Mouse (Mus musculus) lung, postnatal 0 days (tissue): ENCODE results near the gene Slc16a1. TPM values are rescaled to one million over a fixed set of nuclear protein-coding genes. Genes with fewer than 3 reads are reported as not detected.

Source experiments
- ATAC-seq: fragments of 200-750 bp; cut with Nextera tagmentation; 2 replicates; pipeline ENCODE4 v1.8.0; 2017; ENCODE audit warnings: moderate library complexity
- DNase-seq: peaks from one replicate; pipeline ENCODE4 v3.0.0-alpha.2; 2016; ENCODE audit warnings: low spot score
- H3K27ac ChIP-seq: fragments of 300-500 bp; sonication (generic); 2 replicates; pipeline ENCODE4 v1.5.1; 2014; ENCODE audit warnings: antibody characterized with exemption, mild to moderate bottlenecking, low read length, mixed read lengths
- H3K27me3 ChIP-seq: fragments of 300-500 bp; sonication (generic); replicated peaks from 2 replicates; pipeline ENCODE4 v1.6.1; 2014; ENCODE audit warnings: low read length, mixed read lengths; ENCODE audit not compliant: insufficient read depth
- H3K36me3 ChIP-seq: fragments of 300-500 bp; sonication (generic); 2 replicates; pipeline ENCODE4 v1.6.1; 2014; ENCODE audit warnings: low read length, mixed read lengths; ENCODE audit not compliant: insufficient read depth
- H3K4me1 ChIP-seq: fragments of 300-500 bp; sonication (generic); 2 replicates; pipeline ENCODE4 v1.6.1; 2014; ENCODE audit warnings: antibody characterized with exemption, low read depth, low read length, mixed read lengths; ENCODE audit not compliant: insufficient read depth
- H3K4me2 ChIP-seq: fragments of 300-500 bp; sonication (generic); replicated peaks from 2 replicates; pipeline ENCODE4 v1.6.1; 2014; ENCODE audit warnings: low read depth, mild to moderate bottlenecking, low read length, moderate library complexity, mixed read lengths
- H3K4me3 ChIP-seq: fragments of 300-500 bp; sonication (generic); 2 replicates; pipeline ENCODE4 v1.5.1; 2014; ENCODE audit warnings: low read depth, low read length
- H3K9ac ChIP-seq: fragments of 300-500 bp; sonication (generic); replicated peaks from 2 replicates; pipeline ENCODE4 v1.6.1; 2014; ENCODE audit warnings: low read depth, mild to moderate bottlenecking
- H3K9me3 ChIP-seq: fragments of 300-500 bp; sonication (generic); 2 replicates; pipeline ENCODE4 v1.6.1; 2016; ENCODE audit warnings: low read length, mixed read lengths
- CTCF ChIP-seq: IDR thresholded peaks from 2 replicates; pipeline ENCODE4 v1.5.1; 2016; ENCODE audit warnings: antibody characterized with exemption, mild to moderate bottlenecking
- EP300 ChIP-seq: IDR thresholded peaks from 2 replicates; pipeline ENCODE4 v1.6.1; 2016; ENCODE audit warnings: antibody characterized with exemption, mild to moderate bottlenecking, control low read depth
- WGBS: fragments of 180-500 bp; shearing (Covaris S2); extraction: QIAGEN DNeasy Blood & Tissue Kit; methylation state at CpG from one replicate; pipeline ENCODE4 v1.1.7; 2014; 5-methylcytosine and 5-hydroxymethylcytosine counted together
- polyA plus RNA-seq: library from polyadenylated mRNA; unstranded; fragments of >200 nt; fragmentation: Nextera tagmentation; extraction: Ambion mirVana; gene quantifications from 2 replicates; pipeline ENCODE4 v1.2.1, GENCODE M21; 2015

Gene Slc16a1
- polyA plus RNA-seq, 1 experiment from 2014 or later: 17.5 TPM

GRCm38 (mm10) chr3:104636491-104636890, 2.0 kb upstream of the Slc16a1 start:
- Histone ChIP-seq H3K9ac (no peak overlapping the region), H3K27me3 (no peaks in the 10 kb centered on the region), H3K36me3 (no peaks in the 10 kb centered on the region), H3K4me2 (no peak overlapping the region), H3K4me1 (peaks cover 4% of the 10 kb centered on the region; the same call in 1 of the 2 replicates), H3K27ac (no peak overlapping the region), H3K4me3 (no peak overlapping the region), H3K9me3 (no peaks in the 10 kb centered on the region)
- no peak for ATAC-seq
- TF ChIP-seq CTCF: no peak
- TF ChIP-seq EP300: no peak
- 87% methylated on average over 2 of the region's 2 CpGs for WGBS
- DNase-seq: no peak

- peak overlapping the region; percentile 79 for H3K27ac ChIP-seq
- H3K4me2 ChIP-seq: peak overlapping the region; percentile 99
- no peaks in the 10 kb centered on the region for H3K9me3 ChIP-seq
- H3K4me3 ChIP-seq: peak overlapping the region; percentile 66
- ATAC-seq (peak; percentile 25), DNase-seq (peak; percentile 14)
- peaks cover 4% of the 10 kb centered on the region; the same call in 1 of the 2 replicates for H3K4me1 ChIP-seq
- no peaks in the 10 kb centered on the region for H3K36me3 ChIP-seq
- TF ChIP-seq CTCF: no peak
- H3K9ac ChIP-seq: peak overlapping the region; percentile 56
- WGBS: 11% methylated on average over 36 of the region's 38 CpGs
- H3K27me3 ChIP-seq: no peaks in the 10 kb centered on the region
These were observed 753 bp upstream of the Slc16a1 start for GRCm38 (mm10) chr3:104637427-104638402.

- Histone ChIP-seq H3K27me3 (no peaks in the 10 kb centered on the region), H3K9ac (peak overlapping the region; percentile 56), H3K4me2 (peak overlapping the region; percentile 99), H3K4me3 (peak overlapping the region; percentile 66), H3K4me1 (peaks cover 4% of the 10 kb centered on the region; the same call in 1 of the 2 replicates), H3K27ac (peak overlapping the region; percentile 79), H3K9me3 (no peaks in the 10 kb centered on the region), H3K36me3 (no peaks in the 10 kb centered on the region)
- DNase-seq (peak; percentile 84), ATAC-seq (peak; percentile 83)
- 2% methylated on average over 38 of the region's 58 CpGs for WGBS
- TF ChIP-seq EP300 (no peak), CTCF (peak; percentile 21)
These were observed 672 bp downstream of the Slc16a1 start for GRCm38 (mm10) chr3:104638932-104639748.

GRCm38 (mm10) chr3:104639749-104640368, 1.4 kb downstream of the Slc16a1 start:
- no peak for TF ChIP-seq EP300
- TF ChIP-seq CTCF: no peak
- Histone ChIP-seq H3K27me3 (no peaks in the 10 kb centered on the region), H3K4me2 (peak overlapping the region; percentile 99), H3K9ac (no peak overlapping the region), H3K27ac (no peak overlapping the region), H3K36me3 (no peaks in the 10 kb centered on the region), H3K9me3 (no peaks in the 10 kb centered on the region), H3K4me3 (peak overlapping the region; percentile 66), H3K4me1 (peaks cover 4% of the 10 kb centered on the region; the same call in 1 of the 2 replicates)
- WGBS: 21% methylated on average over 10 of the region's 10 CpGs
- DNase-seq (no peak), ATAC-seq (no peak)

- DNase-seq (peak; percentile 55), ATAC-seq (no peak)
- TF ChIP-seq CTCF (no peak), EP300 (no peak)
- H3K27me3 ChIP-seq: no peaks in the 10 kb centered on the region
- no peak overlapping the region for H3K27ac ChIP-seq
- H3K4me1 ChIP-seq: peaks cover 4% of the 10 kb centered on the region; the same call in 1 of the 2 replicates
- H3K9me3 ChIP-seq: no peaks in the 10 kb centered on the region
- no peak overlapping the region for H3K9ac ChIP-seq
- H3K4me2 ChIP-seq: no peak overlapping the region
- H3K4me3 ChIP-seq: no peak overlapping the region
- H3K36me3 ChIP-seq: no peaks in the 10 kb centered on the region
These were observed 2.4 kb downstream of the Slc16a1 start for GRCm38 (mm10) chr3:104640855-104641254.

GRCm38 (mm10) chr3:104641313-104641712, 2.8 kb downstream of the Slc16a1 start:
- no peak overlapping the region for H3K4me2 ChIP-seq
- H3K9ac ChIP-seq: no peak overlapping the region
- no peak for DNase-seq
- peaks cover 4% of the 10 kb centered on the region; the same call in 1 of the 2 replicates for H3K4me1 ChIP-seq
- H3K36me3 ChIP-seq: no peaks in the 10 kb centered on the region
- no peak overlapping the region for H3K27ac ChIP-seq
- no peak for ATAC-seq
- no peaks in the 10 kb centered on the region for H3K27me3 ChIP-seq
- no peak overlapping the region for H3K4me3 ChIP-seq
- no peak for TF ChIP-seq EP300
- no peak for TF ChIP-seq CTCF
- 59% methylated on average over 1 of the region's 1 CpGs for WGBS
- no peaks in the 10 kb centered on the region for H3K9me3 ChIP-seq
